Mouse (Mus musculus) testis, adult 2 months (tissue): ENCODE measurements around the gene Gnpda2.

Experiments
- CTCF ChIP-seq: fragments of 200-500 bp; IDR thresholded peaks from 2 replicates; pipeline ENCODE4 v1.5.1; 2012; ENCODE audit warnings: low read depth, mild to moderate bottlenecking, inconsistent platforms, low read length, moderate library complexity; ENCODE audit not compliant: control insufficient read depth, insufficient read depth, insufficient replicate concordance
- POLR2A ChIP-seq: fragments of 200-500 bp; IDR thresholded peaks from 2 replicates; pipeline ENCODE4 v1.6.1; 2012; ENCODE audit warnings: low read depth, mild to moderate bottlenecking, inconsistent platforms, low read length, moderate library complexity; ENCODE audit not compliant: control insufficient read depth

GRCm38 (mm10) chr5:69591640-69592461 lies at the start of gene Gnpda2:
- no peak for TF ChIP-seq CTCF
- peak; percentile 93 for TF ChIP-seq POLR2A
